Mouse (Mus musculus) stomach, postnatal 0 days (tissue): ENCODE measurements around the gene Abhd17b.

Experiments
- CTCF ChIP-seq: IDR thresholded peaks from 2 replicates; pipeline ENCODE4 v1.5.1; 2016; ENCODE audit warnings: antibody characterized with exemption, low read depth, mild to moderate bottlenecking, moderate library complexity
- EP300 ChIP-seq: optimal IDR thresholded peaks from 2 replicates; pipeline ENCODE3; 2016; ENCODE audit warnings: antibody characterized with exemption

- TF ChIP-seq CTCF = no peak
- TF ChIP-seq EP300 = no peak
These were observed 71.1 kb downstream of the Abhd17b start for GRCm38 (mm10) chr19:21723911-21724655.
